Mouse (Mus musculus) inflammation-experienced regulatory T-cells, adult 16 weeks (primary cell): ENCODE results near the gene Ltbp3. TPM values are rescaled to one million over a fixed set of nuclear protein-coding genes. Genes with fewer than 3 reads are reported as not detected.

Experiments
- polyA plus RNA-seq: library from polyadenylated mRNA; unstranded; fragments of 100-300 nt; shearing (Covaris generic); gene quantifications from one replicate; pipeline ENCODE4 v1.2.1, GENCODE M21; 2017

Ltbp3 gene
- 0.12 TPM for polyA plus RNA-seq

GRCm38 (mm10) chr19:5740320-5741317, at the start of gene Ltbp3:
Ltbp3 (plus strand) TSS chr19:5740904.

GRCm38 (mm10) chr19:5704163-5704800, 36.4 kb upstream of the Ltbp3 start, which contains the start of gene Kcnk7:
Kcnk7 (plus strand) TSS chr19:5704367.

GRCm38 (mm10) chr19:5725767-5726515, 14.8 kb upstream of the Ltbp3 start, which contains the start of gene Ehbp1l1:
Ehbp1l1 (minus strand) TSS chr19:5726317.

DNA sequence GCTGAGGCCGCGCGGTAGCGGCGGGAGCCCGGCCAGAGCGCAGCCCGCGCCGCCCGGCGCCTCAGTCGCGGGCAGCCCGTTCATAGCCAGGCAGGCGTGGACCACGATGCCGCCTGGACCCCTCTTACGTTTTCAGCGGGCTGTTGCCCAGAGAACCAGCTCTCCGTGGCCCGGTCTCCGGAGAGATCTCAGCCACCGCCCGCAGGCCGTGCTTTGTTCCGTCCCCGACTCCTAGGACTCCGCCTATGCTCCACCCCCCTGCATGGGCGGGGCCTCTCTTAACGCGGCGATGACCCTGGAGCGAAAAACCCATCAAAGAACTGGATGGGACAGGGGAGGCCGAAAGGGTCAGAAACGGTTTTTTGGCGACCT, 11.3 kb upstream of the Ltbp3 start, which contains the start of gene Fam89b:
Gene Fam89b, minus strand, starts transcription at position 210 of the 372 bp plus-strand sequence.

DNA sequence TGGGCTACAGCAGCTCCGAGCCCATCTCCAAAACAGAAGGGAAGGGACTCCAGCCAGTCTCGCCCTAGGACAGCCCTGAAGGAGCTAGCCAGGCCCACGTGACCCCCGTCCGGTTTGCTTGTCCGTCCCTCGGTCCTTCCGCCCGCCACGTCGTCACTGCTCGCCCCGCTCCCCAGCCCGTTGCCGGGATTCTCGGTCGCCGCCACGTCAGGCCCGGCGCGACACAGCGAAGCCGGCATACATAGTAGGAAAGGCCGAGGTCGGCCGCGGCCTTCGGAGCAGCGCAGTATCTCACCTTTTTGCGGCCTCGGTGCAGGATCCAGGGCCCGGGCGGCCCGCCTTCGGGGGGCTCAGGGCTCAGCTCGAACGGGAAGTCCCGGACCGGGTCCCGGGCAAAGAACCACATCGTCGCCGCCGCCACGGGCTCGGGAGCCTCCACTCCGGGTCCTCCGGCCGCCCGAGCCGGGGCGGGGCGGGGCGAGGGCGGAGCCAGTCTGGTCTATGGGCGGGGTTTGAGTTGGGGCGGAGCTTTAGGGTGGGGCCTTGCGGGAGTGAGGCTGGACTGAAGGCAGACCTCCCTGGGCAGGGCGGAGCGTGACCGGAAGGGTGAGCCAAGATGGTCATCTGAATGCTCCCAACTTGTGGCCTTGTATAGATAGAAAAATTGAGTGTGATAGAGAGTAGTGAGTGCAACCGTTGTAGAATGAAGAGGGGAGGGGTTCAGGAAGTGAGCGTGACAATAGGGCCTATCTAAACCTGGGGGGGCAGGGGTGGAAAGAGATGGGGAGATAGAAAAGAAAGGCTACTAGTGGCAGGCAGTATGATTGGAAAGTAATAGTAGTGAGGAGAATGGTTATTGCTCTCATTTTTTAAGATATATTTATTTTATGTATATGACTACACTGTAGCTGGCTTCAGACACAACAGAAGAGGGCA, 30.5 kb downstream of the Ltbp3 start, which contains the start of gene Scyl1:
Gene Scyl1, minus strand, starts transcription at position 495 of the 936 bp plus-strand sequence.

Other genes with a start within 250 kb of the Ltbp3 start
- gene 1700020D05Rik, start 237.1 kb upstream of the Ltbp3 start, polyA plus RNA-seq = 0.39 TPM
- 21.9 TPM for gene Snx32, start 230.4 kb upstream of the Ltbp3 start, polyA plus RNA-seq
- not detected for gene Ovol1, start 180.3 kb upstream of the Ltbp3 start, polyA plus RNA-seq
- gene Ap5b1, start 172.9 kb upstream of the Ltbp3 start, polyA plus RNA-seq = 24.0 TPM
- 148 TPM for gene Rnaseh2c, start 139.0 kb upstream of the Ltbp3 start, polyA plus RNA-seq
- gene Kat5, start 130.7 kb upstream of the Ltbp3 start, polyA plus RNA-seq = 62.2 TPM
- gene Rela, start 103.4 kb upstream of the Ltbp3 start, polyA plus RNA-seq = 178 TPM
- gene Sipa1, start 77.2 kb upstream of the Ltbp3 start, polyA plus RNA-seq = 94.7 TPM
- gene Map3k11, start 52.2 kb upstream of the Ltbp3 start, polyA plus RNA-seq = 28.2 TPM
- gene Pcnx3, start 52.0 kb upstream of the Ltbp3 start, polyA plus RNA-seq = 72.0 TPM
- 2.1 TPM for gene Kcnk7, start 36.5 kb upstream of the Ltbp3 start, polyA plus RNA-seq
- gene Ehbp1l1, start 14.6 kb upstream of the Ltbp3 start, polyA plus RNA-seq = 81.7 TPM
- 67.5 TPM for gene Fam89b, start 11.3 kb upstream of the Ltbp3 start, polyA plus RNA-seq
- gene Scyl1, start 30.5 kb downstream of the Ltbp3 start, polyA plus RNA-seq = 84.4 TPM
- gene Frmd8, start 134.4 kb downstream of the Ltbp3 start, polyA plus RNA-seq = 341 TPM
- 49.6 TPM for gene Slc25a45, start 136.9 kb downstream of the Ltbp3 start, polyA plus RNA-seq
- 0.65 TPM for gene Tigd3, start 153.2 kb downstream of the Ltbp3 start, polyA plus RNA-seq
- 210 TPM for gene Dpf2, start 172.1 kb downstream of the Ltbp3 start, polyA plus RNA-seq
- gene Cdc42ep2, start 183.9 kb downstream of the Ltbp3 start, polyA plus RNA-seq = 0.34 TPM
- 56.4 TPM for gene Pola2, start 223.3 kb downstream of the Ltbp3 start, polyA plus RNA-seq
- not detected for gene Slc22a20, start 245.2 kb downstream of the Ltbp3 start, polyA plus RNA-seq